Comparison of ENCODE assay signal across 11 mouse cellular contexts in the genomic region with DNA sequence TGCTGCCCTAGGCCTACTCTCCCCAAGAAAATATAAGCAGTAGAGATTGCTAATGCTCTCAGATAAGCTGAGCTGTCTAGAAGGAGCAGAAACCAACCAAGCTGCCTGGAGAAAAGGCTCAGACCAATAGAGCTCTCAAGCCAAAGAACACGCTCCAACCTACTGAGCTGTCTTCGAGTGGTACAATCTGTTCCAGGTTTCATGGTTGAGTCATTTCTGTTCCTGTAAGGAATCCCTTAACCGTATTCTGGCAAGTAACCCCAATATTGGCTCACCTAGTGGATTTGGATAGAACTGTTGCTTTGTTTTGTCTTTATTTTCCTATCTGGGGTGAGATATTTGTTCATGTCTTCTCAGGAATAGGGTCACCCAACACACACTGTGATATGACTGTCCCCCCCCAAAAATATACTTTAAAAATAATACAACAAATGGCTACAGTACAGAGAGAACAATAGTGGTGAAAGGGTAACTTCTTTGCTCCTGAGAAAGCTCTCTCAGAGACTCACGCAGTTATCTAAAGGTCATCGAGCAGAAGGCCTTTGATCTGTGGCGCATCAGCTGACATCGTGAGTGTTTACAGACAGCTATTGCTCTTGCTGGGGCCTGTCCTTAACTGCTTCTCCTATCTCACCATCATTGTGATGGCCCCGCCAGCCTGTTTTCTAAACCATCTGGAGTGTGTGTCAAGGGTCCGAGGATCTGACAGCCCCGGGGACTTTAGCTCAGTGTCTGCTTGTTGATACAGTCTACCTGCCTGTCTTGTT. TPM values are rescaled to one million over a fixed set of nuclear protein-coding genes. Genes with fewer than 3 reads are reported as not detected.
A peak's percentile ranks its signal among the peaks of the same experiment; 100 is the strongest.
DNase-seq lines count a peak whose midpoint lies in the region; ATAC-seq and TF ChIP-seq lines count a peak whose summit lies in the region.
"Had no signal": no experiment of that assay in that cellular context is flagged by ENCODE, and none has a peak within 500 bp of the region (broad histone marks: within the 10 kb centered on the region; RNA-seq: fewer than 3 reads in every experiment).

No protein-coding gene starts in this region.

- no peaks in the 10 kb centered on the region for H3K9me3 ChIP-seq in neural tube, embryonic 15.5 days (replicated peaks)
- H3K9me3 ChIP-seq: heart, embryonic 13.5 days; hindbrain, embryonic 12.5 days; lung, embryonic 15.5 days; midbrain, embryonic 10.5 days had no signal

- H3K4me2 ChIP-seq in neural tube, embryonic 15.5 days, result no peak overlapping the region
- H3K4me2 ChIP-seq: heart, embryonic 13.5 days; hindbrain, embryonic 12.5 days; lung, embryonic 15.5 days had no signal

- no peak overlapping the region for H3K27ac ChIP-seq in neural tube, embryonic 15.5 days (replicated peaks)
- H3K27ac ChIP-seq in liver, adult 2 months (replicated peaks; ENCODE audit: insufficient read depth, low read depth, low read length), result no peak overlapping the region
- H3K27ac ChIP-seq: heart, embryonic 13.5 days; hindbrain, embryonic 12.5 days; lung, embryonic 15.5 days; midbrain, embryonic 10.5 days had no signal

- no peak overlapping the region for H3K9ac ChIP-seq in neural tube, embryonic 15.5 days (replicated peaks)
- H3K9ac ChIP-seq in liver, adult 2 months (ENCODE audit: low read depth, low read length), result no peak overlapping the region
- H3K9ac ChIP-seq: heart, embryonic 13.5 days; hindbrain, embryonic 12.5 days; lung, embryonic 15.5 days had no signal

- no peak for ATAC-seq in neural tube, embryonic 15.5 days (ENCODE audit: low FRiP score)

- H3K36me3 ChIP-seq in neural tube, embryonic 15.5 days, result no peaks in the 10 kb centered on the region
- H3K36me3 ChIP-seq in liver, adult 2 months (ENCODE audit: control insufficient read depth, insufficient read depth, low read length), result no peaks in the 10 kb centered on the region
- H3K36me3 ChIP-seq: heart, embryonic 13.5 days; hindbrain, embryonic 12.5 days; lung, embryonic 15.5 days; midbrain, embryonic 10.5 days had no signal

- no peak for TF ChIP-seq POLR2A in liver, adult 2 months (IDR thresholded peaks at IDR 0.05; ENCODE audit: extremely low read depth, insufficient read depth, low read length)

- no peaks in the 10 kb centered on the region for H3K79me2 ChIP-seq in liver, adult 2 months (ENCODE audit: control insufficient read depth, insufficient read depth, low read length)

- WGBS in neural tube, embryonic 15.5 days, result 68% methylated on average over 10 of the region's 10 CpGs
- WGBS in liver, adult 2 months, result 32% methylated on average over 10 of the region's 10 CpGs

- H3K27me3 ChIP-seq in neural tube, embryonic 15.5 days (replicated peaks), result no peaks in the 10 kb centered on the region
- no peaks in the 10 kb centered on the region for H3K27me3 ChIP-seq in liver, adult 2 months (ENCODE audit: control insufficient read depth, insufficient read depth, low read length)
- H3K27me3 ChIP-seq: heart, embryonic 13.5 days; hindbrain, embryonic 12.5 days; lung, embryonic 15.5 days had no signal

- H3K4me1 ChIP-seq in neural tube, embryonic 15.5 days, result no peaks in the 10 kb centered on the region
- 0 out of 2 replicates have a peak, but pooled peaks cover 4% of the 10 kb centered on the region for H3K4me1 ChIP-seq in liver, adult 2 months (ENCODE audit: control insufficient read depth, insufficient read depth, low read length)
- H3K4me1 ChIP-seq: hindbrain, embryonic 12.5 days; lung, embryonic 15.5 days; midbrain, embryonic 10.5 days had no signal

- no peak overlapping the region for H3K4me3 ChIP-seq in neural tube, embryonic 15.5 days (replicated peaks)
- H3K4me3 ChIP-seq in liver, adult 2 months (ENCODE audit: insufficient read depth, low read depth, low read length), result no peak overlapping the region
- H3K4me3 ChIP-seq: heart, embryonic 13.5 days; hindbrain, embryonic 12.5 days; lung, embryonic 15.5 days; midbrain, embryonic 10.5 days had no signal

- DNase-seq in neural tube, embryonic 10.5 days (ENCODE audit: extremely low spot score, low spot score), result peak; percentile 18
- DNase-seq in embryo, embryonic 11 days, result peak; percentile 20
- peak; percentile 82 for DNase-seq in liver, adult 2 months (ENCODE audit: extremely low read depth, low read depth, low spot score)
- no peak for DNase-seq in thymus, postnatal 14 days
- DNase-seq in layer of hippocampus, postnatal 36 days, result no peak
- DNase-seq in thymus, postnatal 4 days, result no peak

- no peak for TF ChIP-seq CTCF in liver, adult 2 months (IDR thresholded peaks at IDR 0.05; ENCODE audit: low read depth, low read length)

RNA-seq across cellular contexts. Expression of a gene that starts 8.1 kb away (rescaled TPM):
- polyA plus RNA-seq in neural tube, embryonic 15.5 days (2015; fragmentation: Nextera tagmentation; extraction: Ambion mirVana), result 19.3 and 25.6 TPM in 2 replicates
- total RNA-seq in liver, adult 2 months (2014; rRNA removed), result 12.2 and 12.4 TPM in 2 replicates
- 16.0 and 17.6 TPM in 2 replicates for polyA plus RNA-seq in liver, adult 2 months (2012; rRNA removed)
- total RNA-seq in layer of hippocampus, postnatal 36 days (2021), result 10 to 100 TPM; 78.4 to 82.1 TPM

RNA-seq across cellular contexts. Expression of a gene that starts 24.5 kb away (rescaled TPM):
- polyA plus RNA-seq in neural tube, embryonic 15.5 days (2015; fragmentation: Nextera tagmentation; extraction: Ambion mirVana), result 56.5 and 85.4 TPM in 2 replicates
- total RNA-seq in liver, adult 2 months (2014; rRNA removed), result 13.2 and 14.3 TPM in 2 replicates
- polyA plus RNA-seq in liver, adult 2 months (2012; rRNA removed), result 5.8 and 6.3 TPM in 2 replicates
- 10 to 100 TPM; 30.3 to 32.2 TPM for total RNA-seq in layer of hippocampus, postnatal 36 days (2021)

Comparison
In these comparisons a context has a peak if more than half of its experiments do, and no peak if none do; other contexts are left out.
1. DNase-seq: peak in neural tube, embryonic 10.5 days (single experiment), embryo, embryonic 11 days (single experiment) and liver, adult 2 months (single experiment); none in thymus, postnatal 14 days (single experiment), layer of hippocampus, postnatal 36 days (0 of 2) and thymus, postnatal 4 days (single experiment).